Mouse (Mus musculus) bone marrow, adult 2 months (tissue): ENCODE data around the gene Npw. TPM values are rescaled to one million over a fixed set of nuclear protein-coding genes. Genes with fewer than 3 reads are reported as not detected.

Experiments used
- H3K27ac ChIP-seq: fragments of 200-500 bp; 2 replicates; pipeline ENCODE4 v1.5.1; 2012; ENCODE audit warnings: low read depth, mild to moderate bottlenecking, control low read depth, inconsistent platforms, low read length; ENCODE audit not compliant: control insufficient read depth, poor library complexity, insufficient read depth
- H3K4me1 ChIP-seq: fragments of 200-500 bp; 2 replicates; pipeline ENCODE4 v1.6.1; 2011; ENCODE audit warnings: low read length; ENCODE audit not compliant: control insufficient read depth, insufficient read depth
- H3K4me3 ChIP-seq: fragments of 200-500 bp; replicated peaks from 2 replicates; pipeline ENCODE3; 2011; ENCODE audit warnings: mild to moderate bottlenecking, low read depth, low read length, control low read depth; ENCODE audit not compliant: control insufficient read depth
- CTCF ChIP-seq: fragments of 200-500 bp; IDR thresholded peaks from 2 replicates; pipeline ENCODE4 v1.5.1; 2011; ENCODE audit warnings: low read length, control low read depth; ENCODE audit not compliant: control insufficient read depth, insufficient read depth
- POLR2A ChIP-seq: fragments of 200-500 bp; IDR thresholded peaks from 2 replicates; pipeline ENCODE4 v1.6.1; 2011; ENCODE audit warnings: low read depth, mild to moderate bottlenecking, control low read depth, low read length, borderline replicate concordance; ENCODE audit not compliant: control insufficient read depth
- WGBS: fragments of 180-500 bp; shearing (Covaris S2); methylation state at CpG from one replicate; pipeline ENCODE4 v1.1.7; 2018; 5-methylcytosine and 5-hydroxymethylcytosine counted together
- polyA plus RNA-seq: library from polyadenylated mRNA; stranded (reverse); fragments of >200 nt; gene quantifications from 2 replicates; pipeline ENCODE4 v1.2.4, GENCODE M21; 2011; ENCODE audit warnings: low replicate concordance; ENCODE audit not compliant: missing spikeins, insufficient read depth, insufficient read length

The Npw gene
- polyA plus RNA-seq, 1 experiment = not detected

- Histone ChIP-seq H3K4me1 (peaks cover 7% of the 10 kb centered on the region), H3K4me3 (no peak overlapping the region), H3K27ac (no peak overlapping the region)
- 43% methylated on average over 4 of the region's 4 CpGs for WGBS
- TF ChIP-seq POLR2A (no peak), CTCF (no peak)
These were observed 23.2 kb downstream of the Npw start for GRCm38 (mm10) chr17:24635024-24635423.

DNA sequence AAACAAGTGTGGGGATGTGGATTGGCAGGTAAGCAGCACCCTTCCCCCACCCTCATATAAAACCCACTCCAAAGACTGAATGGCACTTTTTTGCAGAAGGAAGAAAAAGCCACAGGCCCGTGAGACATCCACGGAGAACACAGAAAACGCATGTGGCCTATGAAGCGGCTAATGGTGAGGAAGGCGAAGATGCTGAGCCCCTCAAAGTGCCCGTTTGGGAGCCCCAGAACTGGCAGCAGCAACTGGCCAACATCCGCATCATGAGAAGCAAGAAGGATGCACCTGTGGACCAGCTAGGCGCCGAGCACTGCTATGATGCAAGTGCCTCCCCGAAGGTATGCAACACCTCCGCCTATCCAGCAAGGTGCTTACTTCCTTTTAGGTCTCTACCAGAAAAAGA is 24.4 kb downstream of the Npw start:
- Histone ChIP-seq H3K4me1 (peaks cover 7% of the 10 kb centered on the region), H3K27ac (no peak overlapping the region), H3K4me3 (no peak overlapping the region)
- TF ChIP-seq CTCF (no peak), POLR2A (no peak)
- 64% methylated on average over 11 of the region's 11 CpGs for WGBS

- 11% methylated on average over 22 of the region's 22 CpGs for WGBS
- Histone ChIP-seq H3K4me1 (peaks cover 7% of the 10 kb centered on the region), H3K4me3 (peak overlapping the region; percentile 96), H3K27ac (peak overlapping the region; percentile 53)
- TF ChIP-seq POLR2A = no peak
- no peak for TF ChIP-seq CTCF
These were observed 25.3 kb downstream of the Npw start for GRCm38 (mm10) chr17:24632813-24633449.

GRCm38 (mm10) chr17:24632167-24632812 is 26.0 kb downstream of the Npw start, which contains the start of the genes Tsc2 and Nthl1:
Tsc2 (minus strand) TSS chr17:24632630.
Nthl1 (plus strand) TSS chr17:24632680.
- TF ChIP-seq CTCF (no peak), POLR2A (peak; percentile 73; the same call in 1 of the 2 replicates)
- Histone ChIP-seq H3K4me3 (peak within 1 kb of the TSS; percentile 96), H3K27ac (peak within 1 kb of the TSS; percentile 53), H3K4me1 (peaks cover 7% of the 10 kb centered on the region)
- WGBS = under 1% methylated on average over 51 of the region's 51 CpGs

GRCm38 (mm10) chr17:24630072-24630471 is 28.2 kb downstream of the Npw start:
- H3K4me1 ChIP-seq = peaks cover 7% of the 10 kb centered on the region
- WGBS = 93% methylated on average over 14 of the region's 14 CpGs
- H3K4me3 ChIP-seq = no peak overlapping the region
- H3K27ac ChIP-seq = no peak overlapping the region
- TF ChIP-seq CTCF (no peak), POLR2A (no peak)

DNA sequence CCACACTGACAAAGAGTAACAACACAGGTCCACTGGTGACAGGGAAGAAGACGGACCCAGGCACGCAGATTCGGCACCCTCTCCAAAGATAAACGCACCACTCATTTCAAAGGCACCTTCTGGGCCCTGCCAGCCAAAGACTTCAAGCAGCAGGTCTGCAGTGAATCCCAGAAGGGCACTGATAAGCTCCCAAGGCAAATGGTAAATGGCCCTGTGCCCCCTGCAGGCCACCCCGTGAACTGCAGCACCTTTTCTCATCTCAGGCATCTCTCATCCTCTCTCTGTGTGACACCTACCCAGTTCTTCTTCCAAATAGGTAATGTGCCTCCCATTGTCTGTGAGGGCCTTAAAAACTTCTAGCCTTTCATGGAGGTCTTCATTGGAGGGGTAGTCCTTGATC is 29.6 kb downstream of the Npw start:
- Histone ChIP-seq H3K27ac (no peak overlapping the region), H3K4me1 (peaks cover 7% of the 10 kb centered on the region), H3K4me3 (no peak overlapping the region)
- TF ChIP-seq CTCF (peak; percentile 92), POLR2A (no peak)
- 28% methylated on average over 5 of the region's 5 CpGs for WGBS

GRCm38 (mm10) chr17:24625472-24625871 is 32.8 kb downstream of the Npw start:
- Histone ChIP-seq H3K4me3 (no peak overlapping the region), H3K4me1 (no peaks in the 10 kb centered on the region; the same call in 1 of the 2 replicates), H3K27ac (no peak overlapping the region)
- WGBS = 75% methylated on average over 8 of the region's 8 CpGs
- TF ChIP-seq POLR2A (no peak), CTCF (no peak)

DNA sequence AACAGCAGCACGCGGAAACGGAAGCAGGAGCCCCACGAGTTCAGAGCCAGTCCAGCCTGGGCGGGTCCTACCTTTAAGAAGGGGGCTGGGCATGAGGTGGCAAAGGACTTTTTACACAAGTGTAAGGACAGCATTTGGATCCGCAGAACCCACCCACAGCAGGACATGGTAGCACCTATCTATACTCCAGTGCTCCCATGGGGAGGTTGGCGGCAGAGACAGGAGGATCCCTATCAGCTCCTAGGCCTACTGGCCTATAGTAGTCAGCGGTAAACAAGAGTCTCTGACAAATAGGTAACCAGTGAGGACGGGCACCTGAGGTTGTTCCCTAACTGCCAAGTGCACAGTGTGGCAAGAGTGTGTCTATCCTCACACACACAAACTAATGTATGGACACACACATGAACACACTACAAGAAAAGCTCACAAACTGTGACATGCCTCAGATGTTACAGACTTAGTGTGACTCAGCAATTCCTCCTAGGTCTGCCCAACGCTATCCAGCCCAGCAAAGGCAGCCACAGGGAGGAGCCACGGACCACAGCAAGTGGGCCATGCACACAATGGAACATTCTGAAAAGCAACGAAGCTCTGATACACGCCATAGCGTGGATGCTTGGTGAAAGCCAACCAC is 40.6 kb downstream of the Npw start:
- no peak overlapping the region for H3K4me3 ChIP-seq
- peaks cover 1% of the 10 kb centered on the region; the same call in 1 of the 2 replicates for H3K4me1 ChIP-seq
- WGBS = 47% methylated on average over 14 of the region's 14 CpGs
- H3K27ac ChIP-seq = peak overlapping the region; percentile 49
- TF ChIP-seq POLR2A (no peak), CTCF (no peak)

- no peaks in the 10 kb centered on the region; the same call in 1 of the 2 replicates for H3K4me1 ChIP-seq
- no peak overlapping the region for H3K4me3 ChIP-seq
- no peak overlapping the region for H3K27ac ChIP-seq
- WGBS = 8% methylated on average over 2 of the region's 2 CpGs
- TF ChIP-seq POLR2A (no peak), CTCF (no peak)
These were observed 47.5 kb downstream of the Npw start for GRCm38 (mm10) chr17:24610711-24611110.
